1 mouse cellular context compared by ENCODE assay signal in the genomic region with DNA sequence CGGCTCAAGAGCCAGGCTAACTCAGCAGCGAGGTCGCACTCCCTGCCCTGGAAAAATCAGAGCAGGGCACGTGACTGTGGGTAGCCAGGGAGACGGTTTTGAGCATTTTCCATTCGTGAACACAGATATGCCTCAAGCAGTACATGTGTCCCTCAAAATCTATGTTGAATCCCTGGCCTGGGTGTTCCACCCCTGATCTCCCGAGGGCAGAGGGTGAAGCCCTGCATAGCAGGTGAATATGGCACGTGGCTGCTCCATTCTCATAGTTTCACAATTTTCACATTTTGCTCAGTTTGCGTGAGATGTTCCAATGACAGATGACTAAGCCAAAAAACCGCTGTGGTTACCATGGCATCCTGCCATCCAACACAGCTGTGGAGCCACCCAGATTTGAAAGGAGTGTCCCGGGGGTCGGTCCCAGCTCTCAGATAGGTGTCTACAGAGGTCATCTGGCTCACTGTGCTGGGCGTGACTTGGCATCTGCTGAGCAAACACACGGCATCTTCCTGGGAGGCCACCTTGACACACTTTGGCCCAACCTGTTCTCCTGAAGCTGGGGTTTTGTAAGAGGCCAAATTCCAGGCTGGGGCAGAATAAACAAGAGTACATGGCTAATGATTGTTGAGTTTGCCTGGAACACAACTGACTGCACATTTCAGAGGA.
TF ChIP-seq lines count a peak whose summit lies in the region.

No protein-coding gene starts in this region.

TF ChIP-seq in CH12.LX, 34 proteins besides CTCF, POLR2A, EP300 and RAD21 (continued from another document):
- peak; percentile 76; the same call in 1 of the 2 replicates for TF ChIP-seq MYC (IDR thresholded peaks at IDR 0.05; ENCODE audit: low read depth, low read length)
- TF ChIP-seq TBP (conservative IDR thresholded peaks at IDR 0.05; ENCODE audit: low read depth, low read length): no peak
